Mouse (Mus musculus) forelimb bud, embryonic 11.5 days (tissue): ENCODE data around the gene Aurkb.

Experiments
- DNase-seq: peaks from one replicate; pipeline ENCODE4 v3.0.0-alpha.2; 2012; ENCODE audit warnings: low read depth, low spot score

Gene Aurkb

DNA sequence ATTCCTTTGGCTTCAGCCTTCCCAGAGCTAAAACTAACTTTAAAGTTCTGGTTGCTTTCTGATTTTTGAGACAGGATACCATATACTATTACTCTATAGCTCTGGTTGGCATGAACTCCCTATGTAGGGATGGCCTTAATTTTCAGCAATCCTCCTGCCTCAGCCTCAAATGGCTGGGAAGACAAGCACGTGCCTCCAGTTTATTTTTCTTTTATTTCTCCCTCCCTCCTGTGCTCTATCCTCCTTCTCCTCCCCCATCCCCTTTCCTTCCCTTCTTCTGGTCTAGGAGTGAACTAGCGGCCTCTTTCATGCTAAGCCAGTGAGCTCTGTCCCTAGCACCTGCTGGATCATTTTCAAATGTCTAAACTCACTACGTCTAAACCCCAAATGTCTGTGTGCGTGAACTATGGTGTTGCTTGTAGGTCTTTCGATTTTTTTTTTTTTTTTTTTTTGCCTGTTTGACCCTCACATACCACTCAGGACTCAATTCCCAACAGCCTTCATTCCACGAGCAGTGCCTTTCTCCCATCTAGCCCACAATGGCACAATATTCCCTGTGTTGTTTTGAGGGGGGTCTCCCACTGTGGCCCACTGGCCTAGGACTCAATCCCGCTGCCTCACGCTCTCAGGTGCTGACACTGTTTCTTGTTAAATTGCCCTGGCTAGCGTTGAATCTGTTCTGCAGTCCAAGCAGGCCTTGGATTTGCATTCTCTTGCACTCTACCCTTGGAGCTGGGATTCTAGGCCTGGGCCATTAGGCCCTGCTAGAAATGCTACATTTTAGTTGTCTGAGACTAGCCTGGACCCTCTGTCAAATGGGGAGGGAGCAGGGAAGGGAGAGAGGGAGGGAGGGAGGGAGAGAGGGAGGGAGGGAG is 19.0 kb downstream of the Aurkb start:
- DNase-seq, result no peak

DNA sequence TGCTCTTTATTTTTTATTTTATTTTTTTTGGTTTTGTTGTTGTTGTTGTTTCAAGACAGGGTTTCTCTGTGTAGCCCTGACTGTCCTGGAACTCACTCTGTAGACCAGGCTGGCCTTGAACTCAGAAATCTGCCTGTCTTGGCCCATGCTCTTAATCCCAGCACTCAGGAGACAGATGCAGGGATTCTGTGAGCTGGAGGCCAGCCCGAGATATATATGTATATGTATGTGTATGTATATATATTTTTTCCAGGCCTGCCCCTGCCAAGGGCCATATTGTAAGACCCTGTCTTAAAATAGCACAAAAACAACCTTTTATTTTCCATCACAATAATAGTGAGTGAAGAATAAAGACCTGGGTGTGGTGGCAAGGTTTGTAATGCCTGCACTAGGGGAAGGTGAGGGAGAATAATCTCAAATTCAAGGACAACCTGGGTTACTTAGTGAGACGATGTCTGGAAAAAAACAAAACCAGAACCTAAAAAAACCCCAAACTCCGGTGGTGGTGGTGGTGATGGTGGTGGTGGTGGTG is 20.0 kb downstream of the Aurkb start:
- no peak for DNase-seq

- DNase-seq, result no peak
These were observed 20.9 kb downstream of the Aurkb start for GRCm38 (mm10) chr11:69066163-69066861.

DNA sequence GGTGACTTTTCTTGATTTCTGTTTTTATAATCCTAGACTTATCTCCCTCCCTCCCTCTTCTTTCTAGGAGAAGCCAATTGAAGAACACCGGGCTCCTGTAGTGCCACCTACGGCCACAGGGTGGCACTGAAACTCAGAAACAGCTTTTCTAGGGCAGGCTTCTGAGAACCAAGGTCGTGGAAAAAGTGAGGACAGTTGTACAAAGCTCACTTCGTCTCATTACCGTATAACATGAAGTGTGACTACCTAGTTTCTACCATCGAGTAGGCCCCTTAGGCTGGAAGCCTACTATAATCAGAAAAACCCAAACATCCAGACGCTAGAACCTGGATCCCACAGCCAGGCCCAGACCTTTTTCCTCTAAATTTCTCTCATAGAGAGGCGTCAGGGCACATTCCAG is 21.5 kb downstream of the Aurkb start:
- peak; percentile 91 for DNase-seq

- no peak for DNase-seq
These were observed 22.2 kb downstream of the Aurkb start for GRCm38 (mm10) chr11:69067601-69068000.

DNA sequence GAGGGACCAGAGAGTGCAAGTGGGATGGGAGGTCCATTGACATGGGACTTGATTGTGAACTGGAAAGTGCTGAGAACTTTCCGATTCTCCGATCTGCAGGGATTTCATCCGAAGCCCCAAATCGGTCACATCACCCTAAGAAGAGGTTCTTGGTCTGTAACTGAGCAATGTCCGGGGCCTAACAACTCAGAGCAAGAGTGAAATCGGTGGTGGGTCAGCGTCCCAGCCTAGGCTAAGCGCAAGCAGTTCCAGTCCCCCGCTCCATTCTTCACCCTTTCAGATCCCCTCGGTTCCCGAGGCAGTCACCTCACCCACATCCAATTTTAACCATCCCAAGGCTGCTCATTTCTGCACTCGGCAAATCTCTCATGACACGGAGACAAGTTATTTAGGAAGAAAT is 24.6 kb downstream of the Aurkb start:
- no peak for DNase-seq

GRCm38 (mm10) chr11:69070590-69071222 is 25.3 kb downstream of the Aurkb start, which contains the start of gene Tmem107:
Gene Tmem107, plus strand, starts transcription at chr11:69070806.
- peak; percentile 96 for DNase-seq

- DNase-seq, result no peak
These were observed 25.8 kb downstream of the Aurkb start for GRCm38 (mm10) chr11:69071262-69071661.

DNA sequence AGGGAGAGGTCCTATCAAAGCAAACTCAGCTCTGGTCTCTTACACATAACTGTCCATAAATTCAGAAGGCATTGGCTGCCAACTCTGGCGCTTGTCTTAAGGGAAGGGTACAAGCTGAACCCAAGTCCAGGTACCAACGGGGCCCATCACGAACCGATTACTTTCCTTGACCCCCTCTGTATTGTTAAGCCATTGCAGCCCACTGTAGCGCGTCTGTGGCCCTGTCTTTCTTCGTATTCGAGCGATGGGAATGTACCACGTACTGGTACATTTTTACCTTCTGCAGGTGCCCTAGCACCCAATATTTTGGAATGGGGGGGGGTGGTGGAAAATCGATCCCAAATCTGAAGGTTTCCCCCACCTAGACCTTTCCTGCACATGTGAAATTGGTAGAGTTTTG is 26.8 kb downstream of the Aurkb start:
- no peak for DNase-seq

DNA sequence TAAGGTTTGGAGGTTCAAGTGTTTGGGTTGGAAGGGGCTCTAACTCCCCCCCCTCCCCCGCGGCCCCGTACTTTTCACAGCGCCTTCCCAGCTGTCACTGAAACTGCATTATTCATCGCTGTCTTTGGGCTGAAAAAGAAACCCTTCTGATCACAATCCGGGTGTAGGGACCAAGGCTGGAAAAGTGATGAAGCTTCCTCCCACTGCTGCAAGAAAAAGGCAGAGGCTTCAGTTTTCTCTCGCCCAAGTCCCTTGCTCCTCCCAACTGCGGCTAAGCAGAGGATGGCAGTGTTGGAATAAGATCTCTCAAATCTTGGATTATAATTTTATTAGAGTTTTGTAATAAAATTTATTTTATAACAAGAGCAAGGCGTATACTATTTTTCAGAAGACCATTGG is 27.2 kb downstream of the Aurkb start:
- no peak for DNase-seq

DNA sequence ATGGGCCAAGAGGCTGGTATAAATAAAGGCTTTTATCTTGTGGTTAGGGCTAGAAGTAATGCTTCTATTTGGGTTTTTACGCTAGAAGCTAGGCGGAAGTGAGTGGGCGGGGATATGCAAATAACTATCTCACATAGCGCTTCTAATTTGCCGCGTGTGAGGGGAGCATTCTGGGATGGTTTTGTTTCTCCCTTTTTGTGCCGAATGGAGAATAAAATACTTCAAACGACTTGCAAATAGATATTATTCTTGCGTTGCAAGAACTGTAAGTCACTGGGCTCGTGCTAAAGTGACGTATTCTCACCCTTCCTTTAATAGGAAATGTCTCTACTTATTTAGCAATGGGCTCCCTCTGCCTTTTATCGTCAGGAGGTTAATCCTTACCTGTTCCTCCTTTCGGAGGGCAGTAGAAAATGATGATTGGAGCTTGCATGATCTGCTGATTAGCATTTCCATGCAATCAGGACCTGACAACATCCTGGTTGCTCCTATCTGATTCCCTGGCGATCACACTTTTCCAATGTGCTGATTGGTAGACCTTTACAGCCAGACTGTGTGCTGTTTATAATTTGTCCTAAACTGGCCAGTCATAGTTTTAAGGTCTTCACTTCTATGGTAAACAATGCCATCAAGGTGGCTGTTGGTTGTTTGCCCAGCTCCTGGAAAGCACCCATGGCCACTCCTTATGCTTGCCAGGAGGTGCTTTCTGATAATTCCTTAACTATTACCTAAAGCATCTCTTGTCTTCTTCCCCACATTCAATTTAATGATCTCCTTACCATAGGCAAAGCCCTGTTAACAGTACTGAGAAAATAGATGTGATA is 27.8 kb downstream of the Aurkb start:
- peak; percentile 93 for DNase-seq

- no peak for DNase-seq
These were observed 28.7 kb downstream of the Aurkb start for GRCm38 (mm10) chr11:69073951-69074775.

GRCm38 (mm10) chr11:69074776-69075069 is 29.3 kb downstream of the Aurkb start:
- DNase-seq, result no peak

- no peak for DNase-seq
These were observed 30.5 kb downstream of the Aurkb start for GRCm38 (mm10) chr11:69075764-69076479.

GRCm38 (mm10) chr11:69076572-69076971 is 31.1 kb downstream of the Aurkb start:
- DNase-seq, result no peak

DNA sequence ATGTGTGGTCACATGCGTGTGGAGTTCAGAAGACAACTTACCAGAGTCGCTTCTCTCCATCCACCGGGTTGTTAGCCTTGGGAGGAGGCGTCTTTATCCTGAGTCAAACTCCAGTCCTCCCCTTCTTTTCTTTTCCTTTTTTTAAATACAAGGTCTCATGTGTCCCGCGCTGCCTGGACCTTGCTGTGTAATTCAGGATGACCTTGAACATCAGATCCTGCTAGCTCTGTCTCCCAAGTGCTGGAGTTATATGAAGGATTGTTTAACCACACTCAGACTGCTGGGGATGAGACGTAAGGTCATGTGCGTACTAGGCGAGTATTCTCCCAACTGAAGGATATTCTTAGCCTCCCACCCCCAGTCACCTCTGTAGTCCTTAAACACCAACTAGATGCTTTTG is 31.9 kb downstream of the Aurkb start:
- no peak for DNase-seq

- DNase-seq, result no peak
These were observed 32.6 kb downstream of the Aurkb start for GRCm38 (mm10) chr11:69078041-69078440.

- DNase-seq, result no peak
These were observed 33.5 kb downstream of the Aurkb start for GRCm38 (mm10) chr11:69078805-69079438.

- DNase-seq, result no peak
These were observed 34.8 kb downstream of the Aurkb start for GRCm38 (mm10) chr11:69080102-69080854.
